Mouse (Mus musculus): ENCODE data around the gene Mtmr14.

Gene Mtmr14

DNA sequence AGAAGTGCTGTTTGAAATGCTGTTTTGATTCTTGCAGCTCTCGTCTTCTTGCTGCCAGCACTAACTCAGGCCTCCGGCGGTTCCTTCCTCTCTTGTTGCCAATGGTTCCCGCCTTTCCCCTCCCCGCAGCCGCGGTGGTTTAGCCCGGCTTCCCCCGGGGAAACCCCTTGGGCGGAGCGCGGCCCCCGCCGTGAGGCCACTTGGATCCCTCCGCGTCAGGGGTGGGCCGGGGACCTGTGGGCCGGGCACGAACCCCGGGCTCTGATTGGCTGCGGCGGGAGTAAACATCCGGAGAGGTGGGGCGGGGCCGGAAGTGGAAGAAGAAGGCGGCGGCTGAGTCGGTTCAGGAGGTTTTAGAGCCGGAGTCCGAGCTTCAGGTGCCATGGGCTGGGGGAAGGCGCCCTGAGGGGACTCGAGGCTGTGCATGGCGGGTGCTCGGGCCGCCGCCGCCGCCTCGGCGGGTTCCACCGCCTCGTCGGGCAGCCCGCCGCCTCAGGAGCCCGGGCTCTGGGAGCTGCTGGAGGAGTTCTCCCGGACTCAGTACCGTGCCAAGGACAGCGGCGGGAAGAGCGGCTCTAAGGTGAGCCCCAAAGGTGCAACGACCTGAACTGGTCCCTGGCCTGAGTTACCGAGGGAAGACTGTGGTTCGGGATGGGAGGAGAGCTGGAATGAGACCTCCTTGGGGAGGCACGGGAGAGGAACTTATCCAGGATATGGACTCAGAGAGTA lies at the start of gene Mtmr14:
TSS of gene Mtmr14 (plus strand) at position 302 of the 729 bp plus-strand sequence.
- DNase-seq (ENCODE audit: inconsistent age in 2 of 2, low spot score in 1 of 2) = peak; percentile 99 to 100

DNA sequence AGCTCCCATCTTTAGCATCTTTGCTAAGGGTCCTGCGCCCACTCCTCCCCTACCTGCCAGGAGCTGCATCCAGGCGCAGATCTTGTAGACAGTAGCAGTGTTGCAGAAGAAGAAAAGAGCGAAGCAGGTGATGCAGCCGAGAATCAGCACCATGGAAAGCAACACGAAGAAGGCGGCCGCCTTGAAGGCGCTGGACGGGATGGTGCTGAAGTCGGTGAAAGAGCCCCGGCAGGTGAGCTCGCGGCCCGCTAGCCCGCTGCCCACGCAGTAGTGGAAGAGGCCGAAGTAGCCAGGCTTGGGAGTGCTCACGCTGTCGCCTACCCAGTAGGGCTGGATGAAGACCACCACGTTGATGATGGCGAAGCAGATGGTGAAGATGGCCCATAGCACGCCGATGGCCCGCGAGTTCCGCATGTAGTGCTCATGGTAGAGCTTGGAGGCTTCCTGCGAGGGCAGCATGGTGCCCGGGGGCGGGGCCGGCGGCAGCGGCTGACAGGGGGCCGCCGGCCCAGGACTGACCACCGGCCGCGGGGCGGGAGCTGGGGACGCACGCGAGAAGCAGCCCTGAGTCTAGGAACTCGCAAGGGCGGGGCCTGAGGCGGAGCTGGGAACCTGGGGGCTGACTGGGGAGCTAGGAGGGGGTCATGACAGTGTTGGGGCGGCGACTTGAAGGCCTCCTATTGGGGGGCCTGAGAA lies 43.7 kb upstream of the Mtmr14 start:
- peak in 1 of 2 experiments; percentile 71 for DNase-seq (ENCODE audit: inconsistent age in 2 of 2, low spot score in 1 of 2)

DNA sequence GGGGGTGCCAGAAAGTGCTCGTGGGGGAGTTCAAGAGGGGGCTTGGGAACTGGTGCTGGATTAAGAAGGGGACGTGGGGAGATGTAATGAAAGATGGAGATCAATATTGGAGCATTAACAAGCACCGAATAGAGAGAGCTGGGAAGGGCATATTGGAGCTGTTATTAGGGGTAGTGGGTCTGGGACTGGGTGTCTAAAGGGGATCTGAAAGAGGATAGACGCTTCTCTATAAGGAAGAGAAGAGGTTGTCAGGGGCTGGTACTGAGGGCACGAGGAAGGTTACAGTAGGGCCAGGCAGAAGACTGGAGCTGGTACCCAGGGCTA lies 43.2 kb upstream of the Mtmr14 start:
- no peak for DNase-seq (ENCODE audit: inconsistent age in 2 of 2, low spot score in 1 of 2)

DNA sequence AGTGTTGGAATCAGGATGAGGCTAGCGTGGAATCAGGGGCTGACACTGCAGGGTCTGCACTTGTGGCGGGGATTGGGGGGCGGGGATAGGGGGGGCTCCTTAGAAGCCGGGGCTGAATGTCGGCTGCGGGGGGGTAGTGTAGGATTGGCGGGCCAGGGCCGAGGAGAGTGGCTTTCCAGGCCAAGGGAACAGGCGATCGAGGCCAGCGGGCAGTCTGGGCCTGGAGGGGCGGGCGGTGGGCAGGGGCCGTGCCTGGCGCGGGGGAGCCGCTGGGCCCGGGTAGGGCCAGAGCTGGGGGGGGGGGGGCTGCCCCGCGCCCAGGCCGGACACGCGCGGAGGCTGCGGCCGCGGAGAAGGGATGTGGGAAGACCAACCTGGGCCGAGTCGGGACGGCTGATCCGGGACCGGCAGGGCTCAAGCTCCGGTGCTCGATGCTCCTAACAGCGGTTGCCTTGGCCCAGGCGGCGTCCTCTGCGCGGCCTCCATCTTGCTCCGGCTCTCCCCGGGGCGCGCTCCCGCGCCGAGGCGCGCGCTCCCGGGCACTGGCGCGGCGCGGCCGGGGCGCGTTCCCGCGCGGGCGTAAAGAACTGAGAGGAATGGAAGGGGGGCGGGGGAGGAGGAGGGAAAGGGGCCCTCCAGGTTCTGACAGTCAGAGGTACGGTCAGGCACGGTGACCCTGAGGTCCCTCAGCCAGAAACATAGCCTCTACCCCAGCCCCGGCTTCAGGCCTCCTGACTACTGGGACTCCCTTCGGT lies 42.6 kb upstream of the Mtmr14 start, which contains the start of gene Lhfpl4:
TSS of gene Lhfpl4 (minus strand) at position 544 of the 755 bp plus-strand sequence.
- DNase-seq (ENCODE audit: inconsistent age in 2 of 2, low spot score in 1 of 2) = peak in 1 of 2 experiments; percentile 30

DNA sequence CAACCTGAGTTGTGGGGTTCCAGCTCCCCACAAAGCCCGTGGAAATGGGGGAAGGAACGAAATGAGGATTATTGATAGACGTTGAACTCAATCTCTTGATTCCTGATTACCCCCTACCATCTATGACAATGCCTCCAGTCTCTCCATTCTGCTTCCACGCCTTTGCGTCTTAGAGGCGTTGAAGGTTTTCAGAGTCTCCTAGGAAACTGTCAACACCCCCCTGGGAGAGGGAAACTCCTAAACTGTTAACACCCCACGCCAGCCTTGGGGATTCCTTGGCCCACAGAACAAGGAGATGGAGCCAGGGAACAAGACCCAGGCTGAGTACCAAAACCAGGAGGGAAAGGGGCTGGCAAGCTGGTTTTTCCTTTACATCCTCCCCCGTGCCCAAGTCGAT lies 42.0 kb upstream of the Mtmr14 start:
- no peak for DNase-seq (ENCODE audit: inconsistent age in 2 of 2, low spot score in 1 of 2)

DNA sequence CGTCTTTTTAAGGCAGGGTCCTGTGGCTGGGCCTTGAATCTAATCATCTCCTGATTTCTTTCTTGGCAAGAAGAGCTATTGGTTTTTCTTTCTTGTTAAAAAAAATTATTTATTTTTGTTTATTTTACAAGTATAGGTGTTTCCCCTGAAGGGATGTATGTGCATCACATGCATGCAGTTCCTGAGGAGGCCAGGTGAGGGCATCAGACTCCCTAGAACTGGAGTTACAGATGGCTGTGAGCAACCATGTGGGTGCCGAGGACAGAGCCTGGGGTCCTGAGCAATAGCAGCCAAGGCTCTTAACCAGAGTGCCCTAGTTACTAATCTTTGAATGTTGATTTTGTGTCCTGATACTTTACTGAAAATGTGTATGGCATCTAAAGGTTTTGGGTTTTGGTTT lies 21.4 kb upstream of the Mtmr14 start:
- no peak for DNase-seq (ENCODE audit: inconsistent age in 2 of 2, low spot score in 1 of 2)

DNA sequence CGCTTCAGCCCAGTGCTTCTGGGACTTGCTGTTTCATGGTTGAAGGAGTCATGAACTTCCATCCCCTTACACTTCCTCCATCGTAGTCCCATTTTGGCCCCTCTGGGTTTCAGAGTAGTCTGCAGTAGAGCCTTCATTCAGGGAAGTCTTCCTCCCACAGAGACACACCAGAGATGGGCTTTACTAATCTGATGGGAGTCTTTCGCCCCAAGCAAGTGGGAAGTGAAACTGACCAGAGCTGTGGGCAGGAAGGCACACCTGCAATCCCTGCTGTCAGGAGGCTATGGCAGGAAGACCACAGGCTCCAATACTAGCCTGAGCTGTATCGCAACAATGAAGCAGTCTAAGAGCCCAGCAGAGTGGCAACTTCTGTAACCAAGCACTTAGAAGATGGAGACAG lies 11.8 kb upstream of the Mtmr14 start:
- DNase-seq (ENCODE audit: inconsistent age in 2 of 2, low spot score in 1 of 2) = no peak

- DNase-seq (ENCODE audit: inconsistent age in 2 of 2, low spot score in 1 of 2) = no peak
These were observed 10.9 kb upstream of the Mtmr14 start for GRCm38 (mm10) chr6:113226705-113227104.

DNA sequence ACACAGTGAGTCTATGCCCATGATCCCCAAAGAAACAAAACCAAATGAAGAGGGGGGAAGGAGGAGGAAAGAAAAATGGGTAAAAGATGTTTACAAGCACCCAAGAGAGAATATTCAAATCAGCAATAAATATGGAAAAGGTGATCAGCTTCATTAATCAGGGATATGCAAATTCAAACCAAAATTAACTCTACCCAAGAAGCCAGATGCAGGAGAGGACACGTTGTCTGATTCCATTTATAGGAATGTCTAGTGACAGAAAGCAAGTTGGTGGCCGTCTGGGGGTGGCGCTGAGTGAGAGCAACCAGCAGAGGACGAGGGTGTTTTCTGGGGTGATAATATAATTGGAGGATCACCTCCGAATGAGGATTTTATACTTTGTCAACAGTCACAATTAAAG lies 2.5 kb upstream of the Mtmr14 start:
- no peak for DNase-seq (ENCODE audit: inconsistent age in 2 of 2, low spot score in 1 of 2)

GRCm38 (mm10) chr6:113238442-113238841 lies 799 bp downstream of the Mtmr14 start:
- peak in 1 of 2 experiments; percentile 43 for DNase-seq (ENCODE audit: inconsistent age in 2 of 2, low spot score in 1 of 2)

DNA sequence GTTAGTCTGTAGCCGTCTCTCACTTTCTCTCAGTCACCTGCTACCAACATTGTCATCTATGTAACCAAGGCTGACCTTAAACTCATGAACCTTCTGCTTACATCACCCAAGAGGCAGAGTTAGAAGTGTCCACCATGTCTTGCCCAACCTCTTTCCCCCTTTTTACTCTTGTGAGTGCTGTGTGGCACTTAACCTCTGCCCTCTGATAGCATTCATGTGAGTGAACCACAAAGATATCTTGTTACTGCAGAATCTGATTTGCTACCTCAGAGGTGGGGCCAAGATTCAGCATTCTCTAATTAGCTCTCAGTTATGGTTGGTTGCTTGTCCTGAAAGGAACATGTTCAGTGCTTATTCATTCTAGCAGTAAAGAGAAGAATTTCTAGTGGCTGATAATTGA lies 5.1 kb downstream of the Mtmr14 start:
- no peak for DNase-seq (ENCODE audit: inconsistent age in 2 of 2, low spot score in 1 of 2)

- no peak for DNase-seq (ENCODE audit: inconsistent age in 2 of 2, low spot score in 1 of 2)
These were observed 7.9 kb downstream of the Mtmr14 start for GRCm38 (mm10) chr6:113245585-113245984.

GRCm38 (mm10) chr6:113250786-113251185 lies 13.1 kb downstream of the Mtmr14 start:
- DNase-seq (ENCODE audit: inconsistent age in 2 of 2, low spot score in 1 of 2) = no peak

GRCm38 (mm10) chr6:113251921-113252320 lies 14.3 kb downstream of the Mtmr14 start:
- DNase-seq (ENCODE audit: inconsistent age in 2 of 2, low spot score in 1 of 2) = no peak

GRCm38 (mm10) chr6:113254899-113255298 lies 17.3 kb downstream of the Mtmr14 start:
- DNase-seq (ENCODE audit: inconsistent age in 2 of 2, low spot score in 1 of 2) = peak; percentile 68 to 85

DNA sequence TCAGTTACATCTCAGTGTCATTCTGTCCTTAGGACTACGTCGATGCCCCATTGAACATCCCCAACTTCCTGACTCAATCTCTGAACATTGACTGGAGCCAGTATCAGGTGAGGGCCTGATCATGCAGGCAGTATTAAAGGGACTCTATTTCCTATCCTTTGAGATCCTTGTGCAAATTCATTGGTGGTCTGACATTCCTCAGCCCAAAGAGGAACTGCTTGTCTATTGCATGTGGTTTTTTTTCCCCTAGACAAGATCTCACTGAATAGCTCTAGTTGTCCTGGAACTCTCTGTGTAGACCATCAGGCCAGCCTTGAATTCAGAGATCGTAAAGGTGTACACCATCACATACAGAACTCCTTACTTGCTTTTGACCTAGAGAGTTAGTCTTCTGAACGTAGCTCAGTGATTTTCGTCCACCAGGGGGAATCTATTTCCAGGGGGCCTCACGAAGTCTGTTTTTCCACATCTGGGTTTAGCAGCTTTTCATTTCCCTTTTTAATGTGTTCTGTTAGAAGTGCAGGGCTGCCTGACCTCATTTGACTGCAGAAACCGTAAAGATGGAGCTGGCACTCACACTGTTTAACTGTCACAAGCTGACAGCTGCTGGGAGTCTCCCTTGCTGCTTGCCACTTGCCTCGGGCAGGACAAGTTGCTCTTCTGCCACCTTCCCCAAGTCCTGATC lies 23.7 kb downstream of the Mtmr14 start:
- no peak for DNase-seq (ENCODE audit: inconsistent age in 2 of 2, low spot score in 1 of 2)

GRCm38 (mm10) chr6:113263531-113263930 lies 25.9 kb downstream of the Mtmr14 start:
- DNase-seq (ENCODE audit: inconsistent age in 2 of 2, low spot score in 1 of 2) = no peak

DNA sequence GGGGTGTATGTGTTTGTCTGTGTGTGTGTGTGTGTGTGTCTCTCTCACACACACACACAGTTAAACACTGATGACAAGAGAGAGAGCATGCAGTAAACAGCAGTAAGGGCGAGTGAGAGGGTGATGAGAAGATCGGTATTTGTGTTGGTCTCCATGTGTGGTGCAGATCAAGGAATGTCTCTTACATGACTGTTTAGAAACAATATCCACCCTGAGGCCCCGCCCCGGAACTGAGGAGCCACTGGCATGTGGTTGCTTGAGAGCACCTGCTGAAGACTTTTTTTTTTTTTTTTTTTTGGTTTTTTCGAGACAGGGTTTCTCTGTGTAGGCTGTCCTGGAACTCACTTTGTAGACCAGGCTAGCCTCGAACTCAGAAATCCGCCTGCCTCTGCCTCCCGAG lies 26.8 kb downstream of the Mtmr14 start:
- DNase-seq (ENCODE audit: inconsistent age in 2 of 2, low spot score in 1 of 2) = no peak

- no peak for DNase-seq (ENCODE audit: inconsistent age in 2 of 2, low spot score in 1 of 2)
These were observed 29.5 kb downstream of the Mtmr14 start for GRCm38 (mm10) chr6:113266996-113267655.

- no peak for DNase-seq (ENCODE audit: inconsistent age in 2 of 2, low spot score in 1 of 2)
These were observed 30.3 kb downstream of the Mtmr14 start for GRCm38 (mm10) chr6:113267988-113268387.

GRCm38 (mm10) chr6:113272365-113272764 lies 34.7 kb downstream of the Mtmr14 start:
- DNase-seq (ENCODE audit: inconsistent age in 2 of 2, low spot score in 1 of 2) = no peak

Data from adrenal gland, adult (tissue).